Mouse (Mus musculus) spleen, adult 2 months (tissue): Measurements from ENCODE around the gene Rps6kb2. TPM values are rescaled to one million over a fixed set of nuclear protein-coding genes. Genes with fewer than 3 reads are reported as not detected.

Experiments used
- DNase-seq, 2 experiments: peaks; one replicate each; pipeline versions ENCODE4 v3.0.0 to v3.0.0-alpha.2; 2012 to 2021; ENCODE audit warnings: low spot score in 2 of 2, low read depth in 1 of 2
- H3K27ac ChIP-seq: fragments of 200-500 bp; 2 replicates; pipeline ENCODE4 v1.5.1; 2012; ENCODE audit warnings: low read length, inconsistent platforms; ENCODE audit not compliant: insufficient read depth
- H3K27me3 ChIP-seq: fragments of 200-500 bp; 2 replicates; pipeline ENCODE4 v1.6.1; 2012; ENCODE audit warnings: mild to moderate bottlenecking, moderate library complexity, low read length, inconsistent platforms; ENCODE audit not compliant: control insufficient read depth, insufficient read depth
- H3K36me3 ChIP-seq: fragments of 200-500 bp; 2 replicates; pipeline ENCODE4 v1.6.1; 2012; ENCODE audit warnings: mild to moderate bottlenecking, low read length, inconsistent platforms; ENCODE audit not compliant: control insufficient read depth, insufficient read depth
- H3K4me1 ChIP-seq: fragments of 200-500 bp; 2 replicates; pipeline ENCODE4 v1.6.1; 2011; ENCODE audit warnings: inconsistent platforms; ENCODE audit not compliant: control insufficient read depth, insufficient read depth, insufficient read length
- H3K4me3 ChIP-seq: fragments of 200-500 bp; 2 replicates; pipeline ENCODE4 v1.5.1; 2011; ENCODE audit warnings: mild to moderate bottlenecking, inconsistent platforms; ENCODE audit not compliant: insufficient read depth, insufficient read length; ENCODE audit errors: extremely low read depth
- CTCF ChIP-seq: fragments of 200-500 bp; IDR thresholded peaks from 2 replicates; pipeline ENCODE4 v1.5.1; 2011; ENCODE audit warnings: mild to moderate bottlenecking, inconsistent platforms; ENCODE audit not compliant: insufficient read depth, insufficient read length, insufficient replicate concordance; ENCODE audit errors: extremely low read depth
- POLR2A ChIP-seq: fragments of 200-500 bp; IDR thresholded peaks from 2 replicates; pipeline ENCODE4 v1.6.1; 2011; ENCODE audit warnings: low read depth, low read length, inconsistent platforms
- WGBS: fragments of 180-500 bp; shearing (Covaris S2); methylation state at CpG from one replicate; pipeline ENCODE4 v1.1.7; 2018; 5-methylcytosine and 5-hydroxymethylcytosine counted together
- polyA plus RNA-seq: library from polyadenylated mRNA; depleted of rRNA; stranded (reverse); fragments of >200 nt; gene quantifications from 2 replicates; pipeline ENCODE4 v1.2.3, GENCODE M21; 2012

Rps6kb2 gene
- polyA plus RNA-seq, 1 experiment = 40.7 TPM

DNA sequence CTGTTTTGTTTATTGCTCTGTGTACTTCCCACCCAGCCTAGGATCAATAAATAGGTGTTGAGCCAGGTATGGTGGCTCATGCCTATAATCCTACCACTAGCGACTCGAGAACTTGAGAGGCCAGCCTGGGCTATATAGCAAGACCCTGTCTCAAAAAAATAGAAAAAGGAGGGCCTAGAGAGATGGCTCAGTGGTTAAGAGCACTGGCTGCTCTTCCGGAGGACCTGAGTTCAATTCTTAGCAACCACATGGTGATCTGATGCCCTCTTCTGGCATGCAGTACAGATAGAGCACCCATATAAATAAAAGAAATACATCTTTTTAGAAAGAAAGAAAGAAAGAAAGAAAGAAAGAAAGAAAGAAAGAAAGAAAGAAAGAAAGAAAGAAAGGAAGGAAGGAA lies 40.0 kb upstream of the Rps6kb2 start:
- no peak overlapping the region for H3K4me3 ChIP-seq
- peak overlapping the region; percentile 88 for H3K27ac ChIP-seq
- peaks cover under 1% of the 10 kb centered on the region; the same call in 1 of the 2 replicates for H3K36me3 ChIP-seq
- peaks cover 33% of the 10 kb centered on the region for H3K4me1 ChIP-seq
- 23% methylated on average over 3 of the region's 3 CpGs for WGBS
- TF ChIP-seq POLR2A = no peak
- no peak for TF ChIP-seq CTCF
- DNase-seq = no peak
- no peaks in the 10 kb centered on the region for H3K27me3 ChIP-seq

DNA sequence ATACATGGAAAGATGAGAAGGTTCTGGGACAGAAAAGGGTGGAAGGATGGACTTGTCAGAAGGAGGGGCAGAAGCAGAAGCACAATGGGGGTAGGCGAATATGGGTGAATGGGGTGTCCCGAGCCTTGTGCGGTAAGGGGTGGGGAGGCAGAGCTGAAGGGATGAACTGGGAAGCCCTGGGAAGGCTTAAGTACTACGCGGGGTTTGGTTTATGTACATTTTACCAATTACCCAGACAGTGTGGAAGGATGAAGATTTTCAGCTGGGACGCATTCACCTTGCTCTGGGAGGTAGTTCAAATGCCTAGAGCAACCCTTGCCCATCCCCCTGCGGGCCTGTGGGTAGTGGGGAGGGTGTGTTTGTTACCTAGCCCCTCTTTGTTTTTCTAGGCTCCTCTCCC lies 39.0 kb upstream of the Rps6kb2 start:
- peaks cover 33% of the 10 kb centered on the region for H3K4me1 ChIP-seq
- H3K27ac ChIP-seq = peak overlapping the region; percentile 88
- no peaks in the 10 kb centered on the region for H3K27me3 ChIP-seq
- no peak for DNase-seq
- TF ChIP-seq CTCF = no peak
- peaks cover 4% of the 10 kb centered on the region; the same call in 1 of the 2 replicates for H3K36me3 ChIP-seq
- WGBS = 64% methylated on average over 7 of the region's 7 CpGs
- peak overlapping the region; percentile 86 for H3K4me3 ChIP-seq

DNA sequence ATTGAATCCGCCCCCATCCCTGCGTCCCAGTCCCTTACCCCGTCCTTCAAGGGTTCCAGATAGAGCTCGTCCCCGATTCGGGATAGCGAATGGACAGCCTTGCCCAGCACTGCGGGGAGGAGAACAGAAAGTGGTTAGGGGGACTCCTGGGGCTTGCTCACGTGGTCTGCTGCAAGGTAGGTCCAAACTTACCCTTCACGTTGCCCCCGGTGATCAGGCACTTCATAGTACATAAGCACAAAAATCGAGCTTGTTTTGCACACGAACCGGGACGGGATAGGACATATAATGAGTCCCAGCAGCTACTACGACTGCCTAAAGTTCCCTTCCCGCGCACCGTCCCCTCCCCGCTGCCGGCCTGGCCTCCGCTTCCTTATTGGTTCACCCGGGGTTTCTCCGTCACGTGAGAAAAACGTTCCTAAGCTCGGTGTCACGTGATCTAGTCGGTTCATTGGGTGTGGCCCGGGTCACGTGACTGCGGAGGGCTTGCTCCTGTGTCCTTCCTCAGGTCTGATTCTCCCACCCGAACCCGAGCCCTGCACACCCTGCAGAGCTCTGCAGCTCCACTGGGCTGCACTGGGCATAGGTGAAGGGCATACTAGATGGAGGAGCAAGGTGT lies 38.2 kb upstream of the Rps6kb2 start, which contains the start of gene Rad9a:
Rad9a (minus strand) TSS at position 372 of the 619 bp plus-strand sequence.
- peak within 1 kb of the TSS; percentile 86 for H3K4me3 ChIP-seq
- peak; percentile 26 for TF ChIP-seq POLR2A
- no peak for TF ChIP-seq CTCF
- peaks cover 8% of the 10 kb centered on the region for H3K36me3 ChIP-seq
- under 1% methylated on average over 34 of the region's 34 CpGs for WGBS
- peak; percentile 93 to 98 for DNase-seq
- peaks cover 33% of the 10 kb centered on the region for H3K4me1 ChIP-seq
- peak within 1 kb of the TSS; percentile 88 for H3K27ac ChIP-seq
- H3K27me3 ChIP-seq = no peaks in the 10 kb centered on the region

DNA sequence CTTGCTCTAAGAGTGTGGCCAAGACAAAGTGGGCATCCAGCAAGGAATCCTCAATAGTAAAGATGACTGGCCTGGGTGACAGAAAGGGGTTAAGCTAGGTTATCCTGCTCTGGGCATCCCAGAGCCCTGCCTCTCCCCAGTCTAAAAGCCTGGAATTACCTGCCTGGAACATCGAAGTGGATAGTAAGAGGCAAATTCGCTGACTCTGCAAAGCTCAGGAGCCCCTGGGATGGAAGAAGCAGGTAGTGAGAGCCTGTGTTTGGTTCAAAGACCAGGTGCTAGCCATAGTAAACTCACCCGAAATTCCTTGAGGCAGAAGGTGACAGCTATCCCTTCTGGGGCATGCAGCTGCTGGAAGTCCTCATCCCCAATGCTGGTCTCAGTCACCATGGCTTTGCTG lies 34.0 kb upstream of the Rps6kb2 start:
- Histone ChIP-seq H3K4me3 (no peak overlapping the region), H3K27ac (no peak overlapping the region; the same call in 1 of the 2 replicates), H3K4me1 (peaks cover 29% of the 10 kb centered on the region; the same call in 1 of the 2 replicates), H3K36me3 (peaks cover 40% of the 10 kb centered on the region), H3K27me3 (no peaks in the 10 kb centered on the region)
- no peak for DNase-seq
- WGBS = 87% methylated on average over 3 of the region's 3 CpGs
- TF ChIP-seq POLR2A = no peak
- no peak for TF ChIP-seq CTCF

DNA sequence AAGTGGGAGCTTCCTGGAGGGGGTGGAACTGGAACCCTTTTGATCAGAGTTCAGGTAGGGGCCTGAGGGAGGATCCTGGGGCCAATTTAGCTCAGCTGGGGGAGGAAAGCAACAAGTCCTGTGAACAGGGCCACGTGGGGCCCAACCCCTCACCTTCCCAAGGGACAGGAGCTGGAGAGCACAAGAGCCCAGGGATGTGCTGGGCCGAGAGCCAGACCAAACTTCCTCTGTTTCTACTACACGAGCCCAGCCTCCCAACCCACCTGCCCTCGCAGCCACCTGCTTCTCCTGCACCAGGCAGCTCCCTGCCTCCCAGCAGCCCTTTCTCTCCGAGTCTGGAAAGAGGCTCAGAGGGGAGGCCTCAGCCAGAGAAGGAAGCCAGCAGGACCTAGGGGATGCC lies 33.4 kb upstream of the Rps6kb2 start:
- H3K27me3 ChIP-seq = no peaks in the 10 kb centered on the region
- peak overlapping the region; percentile 11; the same call in 1 of the 2 replicates for H3K27ac ChIP-seq
- H3K4me1 ChIP-seq = peaks cover 23% of the 10 kb centered on the region; the same call in 1 of the 2 replicates
- H3K36me3 ChIP-seq = peaks cover 40% of the 10 kb centered on the region
- 19% methylated on average over 5 of the region's 5 CpGs for WGBS
- TF ChIP-seq CTCF (no peak), POLR2A (no peak)
- no peak overlapping the region for H3K4me3 ChIP-seq
- no peak for DNase-seq

DNA sequence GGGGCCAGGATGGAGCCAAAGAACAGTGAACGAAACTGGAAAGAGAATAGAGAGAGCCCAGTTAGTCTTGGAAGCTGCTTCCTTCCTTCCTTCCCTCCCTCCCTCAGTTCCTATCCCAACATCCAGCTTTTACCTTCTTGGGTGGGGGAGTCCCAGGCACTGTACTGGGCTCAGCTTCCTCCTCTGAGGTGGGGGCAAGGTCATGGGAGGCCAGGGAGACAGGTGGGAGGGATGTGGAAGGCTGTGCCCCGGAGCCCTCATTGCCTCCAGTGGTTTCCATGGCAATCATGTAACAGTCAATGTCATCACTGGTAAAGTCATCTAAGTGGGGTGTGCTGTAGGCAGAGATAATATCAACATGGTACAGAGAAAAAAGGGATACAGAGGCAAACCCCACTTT lies 32.9 kb upstream of the Rps6kb2 start:
- no peak overlapping the region for H3K4me3 ChIP-seq
- no peak for DNase-seq
- no peak for TF ChIP-seq POLR2A
- no peak for TF ChIP-seq CTCF
- no peaks in the 10 kb centered on the region for H3K27me3 ChIP-seq
- peak overlapping the region; percentile 11; the same call in 1 of the 2 replicates for H3K27ac ChIP-seq
- 49% methylated on average over 2 of the region's 2 CpGs for WGBS
- peaks cover 40% of the 10 kb centered on the region for H3K36me3 ChIP-seq
- peaks cover 23% of the 10 kb centered on the region; the same call in 1 of the 2 replicates for H3K4me1 ChIP-seq

DNA sequence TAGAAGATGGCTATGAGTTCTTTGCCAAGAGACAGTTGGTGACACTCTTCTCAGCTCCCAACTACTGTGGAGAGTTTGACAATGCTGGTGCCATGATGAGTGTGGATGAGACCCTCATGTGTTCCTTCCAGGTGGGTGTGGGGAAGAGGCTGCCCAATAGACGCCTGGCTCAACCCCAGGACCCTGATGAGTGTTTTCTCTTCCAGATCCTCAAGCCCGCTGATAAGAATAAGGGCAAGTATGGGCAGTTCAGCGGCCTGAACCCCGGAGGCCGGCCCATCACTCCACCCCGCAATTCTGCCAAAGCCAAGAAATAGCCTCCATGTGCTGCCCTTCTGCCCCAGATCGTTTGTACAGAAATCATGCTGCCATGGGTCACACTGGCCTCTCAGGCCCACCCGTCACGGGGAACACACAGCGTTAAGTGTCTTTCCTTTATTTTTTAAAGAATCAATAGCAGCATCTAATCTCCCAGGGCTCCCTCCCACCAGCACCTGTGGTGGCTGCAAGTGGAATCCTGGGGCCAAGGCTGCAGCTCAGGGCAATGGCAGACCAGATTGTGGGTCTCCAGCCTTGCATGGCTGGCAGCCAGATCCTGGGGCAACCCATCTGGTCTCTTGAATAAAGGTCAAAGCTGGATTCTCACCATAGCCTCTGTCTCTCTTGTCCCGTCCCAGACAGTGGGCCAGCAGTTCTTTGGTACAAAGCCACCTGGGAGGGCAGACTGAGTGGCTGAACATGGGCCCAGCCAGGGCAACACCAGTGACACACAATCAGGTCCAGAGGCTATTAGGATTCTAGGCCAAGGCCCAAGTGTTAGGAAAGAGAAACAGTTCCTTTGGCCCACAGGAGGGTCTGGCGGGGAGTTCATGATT lies 31.9 kb upstream of the Rps6kb2 start:
- no peak for DNase-seq
- Histone ChIP-seq H3K27ac (no peak overlapping the region), H3K4me1 (peaks cover 14% of the 10 kb centered on the region; the same call in 1 of the 2 replicates), H3K27me3 (no peaks in the 10 kb centered on the region), H3K36me3 (peaks cover 40% of the 10 kb centered on the region), H3K4me3 (no peak overlapping the region)
- TF ChIP-seq POLR2A (no peak), CTCF (no peak)
- 87% methylated on average over 12 of the region's 12 CpGs for WGBS
